Mouse (Mus musculus) liver, adult 2 months (tissue): ENCODE measurements at regions not wholly inside any gene's neighbourhood (a gene's known extent, or its start where the extent isn't known, plus 50 kb on each side); places are given as distances from the start of the nearest gene placed in this dataset.
A peak's percentile ranks its signal among the peaks of the same experiment; 100 is the strongest.

Experiments used
- DNase-seq: peaks from one replicate; pipeline ENCODE4 v3.0.0-alpha.2; 2011; ENCODE audit warnings: low read depth, low spot score; ENCODE audit errors: extremely low read depth
- H3K27ac ChIP-seq: fragments of 200-500 bp; replicated peaks from 2 replicates; pipeline ENCODE4 v1.5.1; 2012; ENCODE audit warnings: low read depth, mild to moderate bottlenecking, control low read depth, inconsistent platforms, low read length; ENCODE audit not compliant: insufficient read depth
- H3K27me3 ChIP-seq: fragments of 200-500 bp; 2 replicates; pipeline ENCODE4 v1.6.1; 2012; ENCODE audit warnings: mild to moderate bottlenecking, moderate library complexity, low read length, inconsistent platforms; ENCODE audit not compliant: control insufficient read depth, insufficient read depth
- H3K36me3 ChIP-seq: fragments of 200-500 bp; 2 replicates; pipeline ENCODE4 v1.6.1; 2012; ENCODE audit warnings: low read length, inconsistent platforms; ENCODE audit not compliant: control insufficient read depth, insufficient read depth
- H3K4me1 ChIP-seq: fragments of 200-500 bp; 2 replicates; pipeline ENCODE4 v1.6.1; 2011; ENCODE audit warnings: low read length; ENCODE audit not compliant: control insufficient read depth, insufficient read depth
- H3K4me3 ChIP-seq: fragments of 200-500 bp; 2 replicates; pipeline ENCODE4 v1.5.1; 2011; ENCODE audit warnings: low read depth, mild to moderate bottlenecking, control low read depth, low read length, moderate library complexity; ENCODE audit not compliant: insufficient read depth
- H3K79me2 ChIP-seq: fragments of 200-500 bp; 2 replicates; pipeline ENCODE4 v1.6.1; 2012; ENCODE audit warnings: inconsistent platforms, mild to moderate bottlenecking, low read length, moderate library complexity; ENCODE audit not compliant: control insufficient read depth, insufficient read depth
- H3K9ac ChIP-seq: fragments of 200-500 bp; 2 replicates; pipeline ENCODE4 v1.6.1; 2012; ENCODE audit warnings: low read depth, mild to moderate bottlenecking, control low read depth, inconsistent platforms, low read length
- CTCF ChIP-seq: fragments of 200-500 bp; IDR thresholded peaks from 2 replicates; pipeline ENCODE4 v1.5.1; 2011; ENCODE audit warnings: low read depth, low read length, control low read depth
- POLR2A ChIP-seq: fragments of 200-500 bp; IDR thresholded peaks from 2 replicates; pipeline ENCODE4 v1.6.1; 2011; ENCODE audit warnings: low read length, control low read depth; ENCODE audit not compliant: insufficient read depth; ENCODE audit errors: extremely low read depth
- WGBS: fragments of 180-500 bp; shearing (Covaris S2); methylation state at CpG from one replicate; pipeline ENCODE4 v1.1.7; 2018; 5-methylcytosine and 5-hydroxymethylcytosine counted together

- DNase-seq, result no peak
- no peaks in the 10 kb centered on the region for H3K36me3 ChIP-seq
- no peak overlapping the region for H3K4me3 ChIP-seq
- TF ChIP-seq POLR2A, result no peak
- TF ChIP-seq CTCF, result no peak
- H3K27ac ChIP-seq, result no peak overlapping the region
- H3K79me2 ChIP-seq, result no peaks in the 10 kb centered on the region
- 84% methylated on average over 3 of the region's 3 CpGs for WGBS
- H3K27me3 ChIP-seq, result no peaks in the 10 kb centered on the region
- no peak overlapping the region for H3K9ac ChIP-seq
- 0 out of 2 replicates have a peak, but pooled peaks cover 3% of the 10 kb centered on the region for H3K4me1 ChIP-seq
These were observed 63.4 kb upstream of the Ttc34 start for GRCm38 (mm10) chr4:154773830-154774229.

- Histone ChIP-seq H3K4me3 (no peak overlapping the region), H3K27me3 (no peaks in the 10 kb centered on the region), H3K79me2 (no peaks in the 10 kb centered on the region), H3K27ac (no peak overlapping the region), H3K4me1 (0 out of 2 replicates have a peak, but pooled peaks cover 3% of the 10 kb centered on the region), H3K9ac (no peak overlapping the region), H3K36me3 (no peaks in the 10 kb centered on the region)
- DNase-seq, result no peak
- no peak for TF ChIP-seq CTCF
- TF ChIP-seq POLR2A, result no peak
- 67% methylated on average over 2 of the region's 2 CpGs for WGBS
These were observed 62.9 kb upstream of the Ttc34 start for GRCm38 (mm10) chr4:154774332-154774731.

GRCm38 (mm10) chr4:154778818-154779217 lies 58.4 kb upstream of the Ttc34 start:
- 89% methylated on average over 1 of the region's 1 CpGs for WGBS
- H3K27ac ChIP-seq, result no peak overlapping the region

GRCm38 (mm10) chr4:154781391-154781790 lies 55.9 kb upstream of the Ttc34 start:
- 77% methylated on average over 11 of the region's 11 CpGs for WGBS
- TF ChIP-seq POLR2A (no peak), CTCF (no peak)
- H3K9ac ChIP-seq, result no peak overlapping the region
- H3K79me2 ChIP-seq, result no peaks in the 10 kb centered on the region
- no peak for DNase-seq
- no peaks in the 10 kb centered on the region for H3K27me3 ChIP-seq
- no peak overlapping the region for H3K4me3 ChIP-seq
- no peak overlapping the region for H3K27ac ChIP-seq
- H3K36me3 ChIP-seq, result no peaks in the 10 kb centered on the region
- no peaks in the 10 kb centered on the region for H3K4me1 ChIP-seq

More at GRCm38 (mm10) chr4:154778818-154779217, 58.4 kb upstream of the Ttc34 start:
- H3K79me2 ChIP-seq, result no peaks in the 10 kb centered on the region
- H3K4me1 ChIP-seq, result no peaks in the 10 kb centered on the region
- H3K9ac ChIP-seq, result no peak overlapping the region
- DNase-seq, result peak; percentile 19
- no peak overlapping the region for H3K4me3 ChIP-seq
- no peaks in the 10 kb centered on the region for H3K27me3 ChIP-seq
- no peak for TF ChIP-seq CTCF
- no peaks in the 10 kb centered on the region for H3K36me3 ChIP-seq

DNA sequence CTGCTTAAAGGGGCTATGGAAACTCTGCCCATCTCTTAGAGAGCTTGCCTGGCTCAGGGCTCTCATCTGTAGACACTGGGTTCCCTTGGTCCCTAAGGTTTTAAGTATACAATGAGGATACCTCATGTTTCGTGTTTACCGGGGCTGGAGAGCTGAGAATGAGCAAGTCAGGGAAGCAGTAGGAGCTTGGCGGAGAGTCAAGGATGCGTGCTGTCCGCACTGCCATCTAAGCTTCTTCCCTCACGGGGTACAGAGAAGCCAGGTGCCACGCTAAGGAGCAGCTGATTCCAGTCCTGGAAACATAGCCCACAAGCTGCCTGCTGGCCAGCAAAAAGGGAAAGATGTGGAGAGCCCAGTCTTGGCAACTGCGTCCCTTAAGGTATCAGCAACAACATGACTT lies 55.0 kb upstream of the Ttc34 start:
- Histone ChIP-seq H3K9ac (no peak overlapping the region), H3K79me2 (no peaks in the 10 kb centered on the region), H3K27ac (no peak overlapping the region), H3K4me1 (no peaks in the 10 kb centered on the region), H3K27me3 (no peaks in the 10 kb centered on the region), H3K4me3 (no peak overlapping the region), H3K36me3 (no peaks in the 10 kb centered on the region)
- TF ChIP-seq POLR2A (no peak), CTCF (no peak)
- no peak for DNase-seq
- 92% methylated on average over 8 of the region's 8 CpGs for WGBS

DNA sequence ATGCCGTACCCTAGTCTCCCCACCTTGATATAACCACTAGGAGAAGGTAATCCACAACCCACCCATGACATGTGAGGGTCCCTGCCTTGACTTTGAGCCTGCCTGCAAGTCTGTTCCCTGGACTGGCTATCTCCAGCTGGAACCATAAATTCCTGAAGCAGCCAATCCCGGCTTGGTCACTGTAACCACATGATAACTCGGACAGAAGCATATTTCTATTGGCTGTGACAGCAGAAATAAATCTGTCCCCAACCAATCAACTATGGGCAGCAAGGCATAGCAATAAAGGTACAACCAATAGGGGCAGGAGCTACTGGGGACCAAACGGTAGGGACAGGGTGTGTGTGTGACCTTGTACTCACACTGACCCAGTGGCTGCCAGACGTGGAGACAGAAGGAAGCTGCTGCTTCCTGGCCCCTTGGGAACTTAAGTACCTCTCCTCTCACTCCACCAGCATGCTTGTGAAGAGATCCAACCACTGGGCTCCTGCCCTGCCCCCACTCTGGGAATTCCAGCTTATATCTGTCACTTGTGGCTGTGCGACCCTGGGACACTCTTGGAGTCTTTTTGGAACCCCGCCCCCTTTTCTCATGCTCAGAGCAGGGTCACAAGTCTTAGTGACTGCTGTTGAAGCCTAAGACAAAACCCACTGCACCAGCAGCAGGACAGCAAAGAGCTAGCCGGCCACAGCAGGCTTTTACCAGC lies 51.8 kb upstream of the Ttc34 start:
- DNase-seq, result no peak
- no peak for TF ChIP-seq POLR2A
- TF ChIP-seq CTCF, result no peak
- no peak overlapping the region for H3K27ac ChIP-seq
- no peak overlapping the region for H3K9ac ChIP-seq
- no peaks in the 10 kb centered on the region for H3K79me2 ChIP-seq
- no peaks in the 10 kb centered on the region for H3K27me3 ChIP-seq
- H3K4me1 ChIP-seq, result no peaks in the 10 kb centered on the region
- H3K4me3 ChIP-seq, result no peak overlapping the region
- H3K36me3 ChIP-seq, result no peaks in the 10 kb centered on the region
- 51% methylated on average over 8 of the region's 8 CpGs for WGBS
